Mouse (Mus musculus): ENCODE data around the gene Rnf183.

- TF ChIP-seq CTCF (IDR thresholded peaks at IDR 0.05; ENCODE audit: low read depth), result no peak
- TF ChIP-seq EP300 (IDR thresholded peaks at IDR 0.05; ENCODE audit: low read depth), result no peak
These were observed 4.4 kb downstream of the Rnf183 start for GRCm38 (mm10) chr4:62430678-62431077.
